Mouse (Mus musculus): ENCODE data around the gene Xlr4a. TPM values are rescaled to one million over a fixed set of nuclear protein-coding genes. Genes with fewer than 3 reads are reported as not detected.

Xlr4a gene
- polyA plus RNA-seq, 1 experiment, result not detected

DNA sequence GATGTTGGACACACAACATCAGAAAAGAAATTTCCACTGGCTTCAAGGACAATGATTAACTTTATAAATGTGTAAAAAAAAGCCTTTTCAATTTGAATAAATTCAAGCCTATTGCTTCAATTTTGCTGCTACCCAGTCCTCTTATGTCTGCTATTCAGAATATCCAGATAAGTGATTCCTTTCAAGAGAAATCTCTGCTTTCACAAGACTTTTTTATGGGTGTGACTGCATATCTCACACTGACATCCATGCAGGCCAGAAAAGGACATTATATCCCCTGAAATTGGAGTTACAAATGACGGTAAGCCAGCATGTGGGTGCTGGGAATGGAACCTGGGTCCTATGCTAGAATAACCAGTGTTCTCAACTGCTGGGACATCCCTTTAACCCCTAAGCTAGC is 20.8 kb downstream of the Xlr4a start:
- no peaks in the 10 kb centered on the region for H3K9me3 ChIP-seq (ENCODE audit: control insufficient read depth, low read length)
- TF ChIP-seq GATA1 (IDR thresholded peaks at IDR 0.05; ENCODE audit: low read length), result no peak
- TF ChIP-seq TAL1 (IDR thresholded peaks at IDR 0.05; ENCODE audit: low read length), result no peak
- H3K27me3 ChIP-seq (ENCODE audit: control insufficient read depth), result peaks cover 8% of the 10 kb centered on the region
- no peaks in the 10 kb centered on the region for H3K36me3 ChIP-seq (ENCODE audit: control insufficient read depth)
- no peaks in the 10 kb centered on the region for H3K4me1 ChIP-seq (ENCODE audit: control insufficient read depth)
- H3K4me3 ChIP-seq (replicated peaks), result no peak overlapping the region

DNA sequence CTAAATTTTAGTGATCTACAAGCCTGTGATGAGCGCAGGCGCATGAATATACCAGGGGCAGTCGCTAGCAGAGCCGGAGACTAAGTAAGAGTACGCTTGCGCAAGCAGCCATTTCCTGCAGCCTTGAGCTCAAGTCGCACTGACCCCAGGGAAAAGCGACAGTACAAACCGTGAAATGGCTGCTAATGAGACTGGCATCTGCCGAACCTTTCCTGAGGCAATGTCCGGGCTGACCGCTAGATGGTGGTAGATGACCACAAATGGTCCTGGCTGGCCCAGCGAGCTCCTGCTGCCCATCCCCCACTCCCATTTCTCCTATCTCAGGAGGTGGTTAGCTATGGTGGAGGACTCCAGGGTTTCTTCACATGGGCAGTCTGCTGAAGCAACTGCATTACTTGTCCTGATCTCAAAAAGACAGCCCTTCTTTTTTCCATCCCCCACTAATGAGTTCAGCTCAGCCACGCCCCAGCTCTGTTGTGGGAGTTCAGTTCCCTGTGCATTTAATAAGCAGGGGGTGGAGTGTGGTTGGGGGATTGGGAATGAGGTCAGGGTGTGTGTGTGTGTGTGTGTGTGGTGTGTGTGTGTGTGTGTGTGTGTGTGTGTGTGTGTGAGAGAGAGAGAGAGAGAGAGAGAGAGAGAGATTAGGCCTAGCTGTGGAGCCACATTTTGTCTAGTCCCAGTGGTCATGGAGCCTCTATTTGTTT is 28.3 kb downstream of the Xlr4a start:
- Histone ChIP-seq H3K4me1 (ENCODE audit: control insufficient read depth) (peaks cover 1% of the 10 kb centered on the region), H3K36me3 (ENCODE audit: control insufficient read depth) (no peaks in the 10 kb centered on the region), H3K9me3 (ENCODE audit: control insufficient read depth, low read length) (no peaks in the 10 kb centered on the region), H3K4me3 (replicated peaks) (no peak overlapping the region), H3K27me3 (ENCODE audit: control insufficient read depth) (no peaks in the 10 kb centered on the region)
- TF ChIP-seq TAL1 (IDR thresholded peaks at IDR 0.05; ENCODE audit: low read length), result no peak
- TF ChIP-seq GATA1 (IDR thresholded peaks at IDR 0.05; ENCODE audit: low read length), result no peak

DNA sequence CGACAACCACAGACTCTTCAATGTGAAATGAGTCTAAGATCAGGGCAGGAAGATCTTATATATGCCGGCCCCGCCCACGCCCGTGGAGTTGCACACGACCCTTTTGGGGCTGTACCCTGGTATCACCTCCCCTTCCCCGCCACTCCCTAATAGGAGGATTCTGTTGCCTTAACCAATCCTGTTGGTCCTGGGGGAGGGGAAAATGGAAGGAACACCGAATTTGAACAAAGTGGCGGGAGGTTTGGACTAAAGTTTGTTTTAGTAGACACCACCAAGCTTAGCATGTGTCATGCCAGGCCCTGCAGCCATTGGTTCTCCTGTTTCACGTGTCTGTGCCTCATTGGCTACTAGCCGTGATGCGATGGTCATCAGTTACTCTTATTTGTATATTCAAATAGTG is 42.6 kb downstream of the Xlr4a start:
- Histone ChIP-seq H3K9me3 (ENCODE audit: control insufficient read depth, low read length) (peaks cover 3% of the 10 kb centered on the region; the same call in 1 of the 2 replicates), H3K36me3 (ENCODE audit: control insufficient read depth) (no peaks in the 10 kb centered on the region), H3K27me3 (ENCODE audit: control insufficient read depth) (peaks cover 2% of the 10 kb centered on the region; the same call in 1 of the 2 replicates), H3K4me1 (ENCODE audit: control insufficient read depth) (no peaks in the 10 kb centered on the region), H3K4me3 (replicated peaks) (no peak overlapping the region)
- TF ChIP-seq GATA1 (IDR thresholded peaks at IDR 0.05; ENCODE audit: low read length) (no peak), TAL1 (IDR thresholded peaks at IDR 0.05; ENCODE audit: low read length) (no peak)

DNA sequence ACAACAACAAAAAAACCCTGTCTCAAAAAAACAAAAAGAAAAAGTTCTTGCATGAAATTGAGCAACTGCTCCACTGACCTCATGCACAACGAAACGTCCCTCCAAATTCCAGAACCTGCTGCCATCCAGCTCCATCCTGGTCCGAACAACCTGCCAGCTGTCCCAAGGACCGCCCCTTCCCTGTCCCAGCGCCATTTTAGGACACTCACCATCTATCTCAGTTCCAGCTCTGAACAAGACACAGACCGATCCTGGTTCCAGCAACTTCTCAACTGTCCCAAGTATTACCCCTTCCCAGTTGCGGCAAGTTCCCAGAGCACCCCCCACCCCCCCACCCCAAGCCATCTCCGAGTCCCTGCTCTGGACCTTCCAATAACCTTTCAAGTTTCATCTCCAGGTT is 43.4 kb downstream of the Xlr4a start:
- TF ChIP-seq GATA1 (IDR thresholded peaks at IDR 0.05; ENCODE audit: low read length) (no peak), TAL1 (IDR thresholded peaks at IDR 0.05; ENCODE audit: low read length) (no peak)
- H3K36me3 ChIP-seq (ENCODE audit: control insufficient read depth), result no peaks in the 10 kb centered on the region
- H3K4me1 ChIP-seq (ENCODE audit: control insufficient read depth), result no peaks in the 10 kb centered on the region
- peaks cover 3% of the 10 kb centered on the region; the same call in 1 of the 2 replicates for H3K9me3 ChIP-seq (ENCODE audit: control insufficient read depth, low read length)
- H3K27me3 ChIP-seq (ENCODE audit: control insufficient read depth), result peaks cover 2% of the 10 kb centered on the region; the same call in 1 of the 2 replicates
- H3K4me3 ChIP-seq (replicated peaks), result no peak overlapping the region

DNA sequence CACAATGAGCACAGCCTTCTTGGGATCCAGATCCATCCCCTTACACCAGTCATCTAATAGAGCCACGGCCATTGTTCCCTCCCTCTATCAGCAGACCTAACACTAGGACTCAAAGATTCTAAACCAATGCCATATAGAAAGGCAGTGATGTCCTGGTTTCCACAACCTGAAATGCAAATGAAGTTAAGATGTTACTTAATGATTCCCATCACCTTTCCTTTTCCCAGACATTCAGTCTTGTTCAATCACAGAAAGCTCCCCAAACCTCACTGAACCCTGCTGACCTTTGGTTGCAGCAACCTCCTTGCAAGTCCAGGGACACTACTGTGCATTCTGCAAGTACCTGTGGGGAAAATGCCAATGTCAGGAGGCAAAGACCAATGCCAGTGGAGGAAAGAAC is 45.3 kb downstream of the Xlr4a start, which contains the start of gene Pnma5:
Gene Pnma5, minus strand, starts transcription at position 101 of the 400 bp plus-strand sequence.
- H3K27me3 ChIP-seq (ENCODE audit: control insufficient read depth), result peaks cover 2% of the 10 kb centered on the region; the same call in 1 of the 2 replicates
- H3K36me3 ChIP-seq (ENCODE audit: control insufficient read depth), result no peaks in the 10 kb centered on the region
- no peaks in the 10 kb centered on the region for H3K4me1 ChIP-seq (ENCODE audit: control insufficient read depth)
- no peak within 1 kb of the TSS for H3K4me3 ChIP-seq (replicated peaks)
- TF ChIP-seq TAL1 (IDR thresholded peaks at IDR 0.05; ENCODE audit: low read length), result no peak
- TF ChIP-seq GATA1 (IDR thresholded peaks at IDR 0.05; ENCODE audit: low read length), result no peak
- peaks cover 3% of the 10 kb centered on the region; the same call in 1 of the 2 replicates for H3K9me3 ChIP-seq (ENCODE audit: control insufficient read depth, low read length)

Other genes starting within 250 kb of the Xlr4a start
- 0.20 and 0.21 TPM in 2 replicates for gene Cetn2, start 164.1 kb downstream of the Xlr4a start, polyA plus RNA-seq (2012)
- gene Nsdhl, start 163.9 kb downstream of the Xlr4a start, polyA plus RNA-seq (2012), result 0.09 and 0.16 TPM in 2 replicates
- gene Zfp185, start 95.1 kb downstream of the Xlr4a start, polyA plus RNA-seq (2012), result 0.01 TPM in 1 of 2 replicates, not detected in the other
- gene Pnma5, start 45.4 kb downstream of the Xlr4a start, polyA plus RNA-seq (2012), result not detected in 2 replicates
- gene Pnma3, start 17.7 kb downstream of the Xlr4a start, polyA plus RNA-seq (2012), result not detected in 2 replicates
- gene Xlr3a, start 14.6 kb upstream of the Xlr4a start, polyA plus RNA-seq (2012), result not detected in 2 replicates
- not detected in 2 replicates for gene Gm14685, start 34.6 kb upstream of the Xlr4a start, polyA plus RNA-seq (2012)
- not detected in 2 replicates for gene Xlr5b, start 66.3 kb upstream of the Xlr4a start, polyA plus RNA-seq (2012)
- gene DXBay18, start 67.0 kb upstream of the Xlr4a start, polyA plus RNA-seq (2012), result not detected in 2 replicates
- not detected in 2 replicates for gene Spin2d, start 94.5 kb upstream of the Xlr4a start, polyA plus RNA-seq (2012)
- gene Xlr3b, start 109.7 kb upstream of the Xlr4a start, polyA plus RNA-seq (2012), result not detected in 2 replicates
- not detected in 2 replicates for gene Xlr4b, start 131.9 kb upstream of the Xlr4a start, polyA plus RNA-seq (2012)
- 0.45 and 0.53 TPM in 2 replicates for gene F8a, start 145.8 kb upstream of the Xlr4a start, polyA plus RNA-seq (2012)
- 0.19 TPM in 1 of 2 replicates, not detected in the other for gene Xlr4c, start 160.7 kb upstream of the Xlr4a start, polyA plus RNA-seq (2012)
- gene Xlr3c, start 182.9 kb upstream of the Xlr4a start, polyA plus RNA-seq (2012), result not detected in 2 replicates
- gene Xlr5a, start 210.5 kb upstream of the Xlr4a start, polyA plus RNA-seq (2012), result not detected in 2 replicates
- gene Xlr5c, start 210.5 kb upstream of the Xlr4a start, polyA plus RNA-seq (2012), result not detected in 2 replicates

Data from erythroblast, embryonic 14.5 days (primary cell).